Mouse (Mus musculus) brain, embryonic 14.5 days (tissue): Measurements from ENCODE around the gene Ssu72.

ENCODE experiments used
- CTCF ChIP-seq: fragments of 200-500 bp; IDR thresholded peaks from 2 replicates; pipeline ENCODE4 v1.5.1; 2012; ENCODE audit warnings: inconsistent platforms, mild to moderate bottlenecking, moderate library complexity, borderline replicate concordance; ENCODE audit not compliant: insufficient read depth, insufficient read length; ENCODE audit errors: extremely low read depth
- POLR2A ChIP-seq: fragments of 200-500 bp; IDR thresholded peaks from 2 replicates; pipeline ENCODE4 v1.6.1; 2012; ENCODE audit warnings: mild to moderate bottlenecking, inconsistent platforms, borderline replicate concordance; ENCODE audit not compliant: poor library complexity, insufficient read depth, insufficient read length, severe bottlenecking; ENCODE audit errors: extremely low read depth

DNA sequence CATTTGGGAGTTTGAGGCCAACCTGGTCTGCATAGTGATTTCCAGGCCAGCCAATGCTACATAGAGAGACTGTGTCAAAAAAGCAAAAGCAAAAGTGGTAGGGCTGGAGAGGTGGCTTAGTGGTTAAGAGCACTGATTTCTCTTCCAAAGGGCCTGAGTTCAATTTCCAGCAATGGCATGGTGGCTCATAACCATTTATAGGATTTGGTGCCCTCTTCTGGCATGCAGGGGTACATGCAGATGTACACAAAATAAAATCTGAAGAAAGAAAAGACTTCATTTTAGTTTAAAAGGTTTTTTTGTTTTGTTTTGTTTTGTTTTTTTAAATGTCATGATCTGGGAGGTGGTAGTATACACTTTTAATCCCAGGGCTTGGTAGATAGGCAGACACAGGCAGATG is 4.2 kb upstream of the Ssu72 start:
- peak; percentile 56; the same call in 1 of the 2 replicates for TF ChIP-seq CTCF
- TF ChIP-seq POLR2A: no peak
